Comparison of ENCODE assay signal across 9 mouse cellular contexts in genomic region chr4:109759031-109759430, GRCm38 (mm10).
A peak's percentile ranks its signal among the peaks of the same experiment; 100 is the strongest.
DNase-seq lines count a peak whose midpoint lies in the region; ATAC-seq and TF ChIP-seq lines count a peak whose summit lies in the region.
"Had no signal": no experiment of that assay in that cellular context is flagged by ENCODE, and none has a peak within 500 bp of the region (broad histone marks: within the 10 kb centered on the region; RNA-seq: fewer than 3 reads in every experiment).

No protein-coding gene starts in this region.

- H3K4me2 ChIP-seq in midbrain, embryonic 15.5 days = no peak overlapping the region
- no peak overlapping the region for H3K4me2 ChIP-seq in midbrain, embryonic 13.5 days (replicated peaks)
- H3K4me2 ChIP-seq: neural tube, embryonic 12.5 days had no signal

- H3K9me3 ChIP-seq in midbrain, embryonic 15.5 days = no peaks in the 10 kb centered on the region
- H3K9me3 ChIP-seq in midbrain, embryonic 13.5 days = no peaks in the 10 kb centered on the region
- H3K9me3 ChIP-seq: neural tube, embryonic 12.5 days had no signal

- 10% methylated on average over 2 of the region's 2 CpGs for WGBS in midbrain, embryonic 15.5 days
- WGBS in midbrain, embryonic 13.5 days = 17% methylated on average over 2 of the region's 2 CpGs

- no peaks in the 10 kb centered on the region for H3K27me3 ChIP-seq in midbrain, embryonic 15.5 days (replicated peaks)
- peaks cover 5% of the 10 kb centered on the region; the same call in 1 of the 2 replicates for H3K27me3 ChIP-seq in midbrain, embryonic 13.5 days
- H3K27me3 ChIP-seq: neural tube, embryonic 12.5 days had no signal

- no peak overlapping the region for H3K4me3 ChIP-seq in gastrocnemius, adult 2 months
- no peak overlapping the region for H3K4me3 ChIP-seq in midbrain, embryonic 15.5 days
- no peak overlapping the region for H3K4me3 ChIP-seq in midbrain, embryonic 13.5 days (replicated peaks)
- H3K4me3 ChIP-seq: neural tube, embryonic 12.5 days had no signal

- intact Hi-C loops in gastrocnemius, adult 2 months (cut with DNase I) = loop anchor here (2.0 kb wide), 1 partner anchor 264 kb away; no protein-coding TSS in a partner anchor
- intact Hi-C loops in gastrocnemius, postnatal 14 days (cut with DNase I; ENCODE audit: low total_unique reads) = no loop called here

- H3K4me1 ChIP-seq in midbrain, embryonic 15.5 days = no peaks in the 10 kb centered on the region
- H3K4me1 ChIP-seq in midbrain, embryonic 13.5 days (replicated peaks) = peaks cover 6% of the 10 kb centered on the region; the same call in 1 of the 2 replicates
- H3K4me1 ChIP-seq: neural tube, embryonic 12.5 days had no signal

- no peak overlapping the region for H3K27ac ChIP-seq in gastrocnemius, adult 2 months
- H3K27ac ChIP-seq in midbrain, embryonic 15.5 days = no peak overlapping the region
- H3K27ac ChIP-seq in midbrain, embryonic 13.5 days = no peak overlapping the region
- H3K27ac ChIP-seq: neural tube, embryonic 12.5 days had no signal

- peak; percentile 69 for TF ChIP-seq CTCF in gastrocnemius, adult 2 months (IDR thresholded peaks at IDR 0.05)

- DNase-seq in gastrocnemius, adult 2 months = no peak
- no peak for DNase-seq in gastrocnemius, postnatal 14 days
- peak; percentile 26 for DNase-seq in Muller cell, postnatal 12 days (ENCODE audit: inconsistent ontology term)
- peak; percentile 77 for DNase-seq in induced T-regulatory cell, adult 2 months (ENCODE audit: low read depth)
- no peak for DNase-seq in urinary bladder, adult 18-20 months (ENCODE audit: low spot score in 2 of 2)

- H3K9ac ChIP-seq in midbrain, embryonic 15.5 days = no peak overlapping the region
- no peak overlapping the region for H3K9ac ChIP-seq in midbrain, embryonic 13.5 days (replicated peaks)
- H3K9ac ChIP-seq: neural tube, embryonic 12.5 days had no signal

- H3K36me3 ChIP-seq in midbrain, embryonic 15.5 days (replicated peaks) = no peaks in the 10 kb centered on the region
- no peaks in the 10 kb centered on the region; the same call in 1 of the 2 replicates for H3K36me3 ChIP-seq in midbrain, embryonic 13.5 days
- H3K36me3 ChIP-seq: neural tube, embryonic 12.5 days had no signal

- ATAC-seq in midbrain, embryonic 15.5 days (replicated peaks) = peak; percentile 60; the same call in 1 of the 2 replicates
- ATAC-seq in midbrain, embryonic 13.5 days = no peak
- 0 out of 2 replicates have a peak, but pooled peaks have one; percentile 61 for ATAC-seq in monocyte, adult 5-6 weeks (replicated peaks; ENCODE audit: insufficient number of reproducible peaks, low FRiP score, low TSS enrichment, poor library complexity, severe bottlenecking)

Comparison
In these comparisons a context has a peak if more than half of its experiments do, and no peak if none do; other contexts are left out.
1. DNase-seq: peak in Muller cell, postnatal 12 days (single experiment) and induced T-regulatory cell, adult 2 months (single experiment); none in gastrocnemius, adult 2 months (single experiment), gastrocnemius, postnatal 14 days (single experiment) and urinary bladder, adult 18-20 months (0 of 2).